Mouse (Mus musculus) MEL (cell line): ENCODE data around the gene Nme7. TPM values are rescaled to one million over a fixed set of nuclear protein-coding genes. Genes with fewer than 3 reads are reported as not detected.

ENCODE experiments used
- DNase-seq: peaks from one replicate; pipeline ENCODE4 v3.0.0; 2011; ENCODE audit warnings: low read depth, low spot score
- H3K27ac ChIP-seq: 2 replicates; pipeline ENCODE4 v1.5.1; 2012; ENCODE audit warnings: low read depth, mild to moderate bottlenecking, control low read depth, low read length, moderate library complexity; ENCODE audit not compliant: control insufficient read depth
- H3K27me3 ChIP-seq, 2 experiments: fragments of 150-350 bp in 1 of 2; sonication (generic) in 1 of 2; 2 replicates each; pipeline ENCODE4 v1.6.1; 2012; ENCODE audit warnings: low read length in 2 of 2, mild to moderate bottlenecking in 2 of 2, improper control_type of control experiment in 1 of 2, moderate library complexity in 1 of 2; ENCODE audit not compliant: insufficient read depth in 2 of 2, control insufficient read depth in 1 of 2
- H3K36me3 ChIP-seq, 2 experiments: 2 replicates each; pipeline ENCODE4 v1.6.1; 2012 to 2014; ENCODE audit warnings: low read length in 2 of 2, improper control_type of control experiment in 1 of 2, inconsistent platforms in 1 of 2, mild to moderate bottlenecking in 1 of 2; ENCODE audit not compliant: insufficient read depth in 2 of 2, control insufficient read depth in 1 of 2
- H3K4me1 ChIP-seq, 2 experiments: fragments of 150-350 bp in 1 of 2; sonication (generic) in 1 of 2; 2 replicates each; pipeline ENCODE4 v1.6.1; 2012; ENCODE audit warnings: low read length in 2 of 2, improper control_type of control experiment in 1 of 2, mild to moderate bottlenecking in 1 of 2; ENCODE audit not compliant: insufficient read depth in 2 of 2, control insufficient read depth in 1 of 2
- H3K4me3 ChIP-seq, 2 experiments: fragments of 150-350 bp in 1 of 2; sonication (generic) in 1 of 2; 2 replicates each; pipeline ENCODE4 v1.5.1; 2012; ENCODE audit warnings: low read depth in 2 of 2, low read length in 2 of 2, mild to moderate bottlenecking in 2 of 2, moderate library complexity in 2 of 2, control low read depth in 1 of 2, improper control_type of control experiment in 1 of 2; ENCODE audit not compliant: control insufficient read depth in 1 of 2, insufficient read depth in 1 of 2
- H3K79me2 ChIP-seq: 2 replicates; pipeline ENCODE4 v1.6.1; 2012; ENCODE audit warnings: mild to moderate bottlenecking, low read length, moderate library complexity; ENCODE audit not compliant: control insufficient read depth, poor library complexity, insufficient read depth
- H3K9ac ChIP-seq: 2 replicates; pipeline ENCODE4 v1.6.1; 2012; ENCODE audit warnings: low read depth, mild to moderate bottlenecking, control low read depth, low read length, moderate library complexity; ENCODE audit not compliant: control insufficient read depth, poor library complexity, severe bottlenecking
- H3K9me3 ChIP-seq: fragments of 150-350 bp; sonication (generic); replicated peaks from 2 replicates; pipeline ENCODE4 v1.6.1; 2012; ENCODE audit warnings: mild to moderate bottlenecking, low read length, improper control_type of control experiment, moderate library complexity; ENCODE audit not compliant: insufficient read depth
- CTCF ChIP-seq, 3 experiments: IDR thresholded peaks in 2 of 3; conservative IDR thresholded peaks in 1 of 3; 2 replicates each; pipeline ENCODE4 v1.5.1; 2011 to 2012; ENCODE audit warnings: low read length in 3 of 3, low read depth in 2 of 3, mild to moderate bottlenecking in 2 of 3, improper control_type of control experiment in 1 of 3, inconsistent platforms in 1 of 3, mixed read lengths in 1 of 3, moderate library complexity in 1 of 3; ENCODE audit not compliant: control insufficient read depth in 1 of 3, insufficient read depth in 1 of 3, poor library complexity in 1 of 3, severe bottlenecking in 1 of 3
- GATA1 ChIP-seq: IDR thresholded peaks from 2 replicates; pipeline ENCODE4 v1.6.1; 2011; ENCODE audit warnings: low read depth, low read length, improper control_type of control experiment
- HCFC1 ChIP-seq: IDR thresholded peaks from 2 replicates; pipeline ENCODE4 v1.6.1; 2012; ENCODE audit warnings: low read depth, mild to moderate bottlenecking, inconsistent platforms, low read length, improper control_type of control experiment, moderate library complexity
- JUND ChIP-seq: IDR thresholded peaks from 2 replicates; pipeline ENCODE4 v1.6.1; 2011; ENCODE audit warnings: low read depth, mild to moderate bottlenecking, improper control_type of control experiment, low read length
- MAFK ChIP-seq: IDR thresholded peaks from 2 replicates; pipeline ENCODE4 v1.6.1; 2011; ENCODE audit warnings: low read depth, mild to moderate bottlenecking, low read length, improper control_type of control experiment, borderline replicate concordance
- MEF2A ChIP-seq: IDR thresholded peaks from 2 replicates; pipeline ENCODE4 v1.6.1; 2014; ENCODE audit warnings: low read depth, mild to moderate bottlenecking, inconsistent platforms, low read length, improper control_type of control experiment; ENCODE audit not compliant: poor library complexity, insufficient replicate concordance, severe bottlenecking; ENCODE audit errors: extremely low read depth
- MXI1 ChIP-seq: IDR thresholded peaks from 2 replicates; pipeline ENCODE4 v1.6.1; 2011; ENCODE audit warnings: mild to moderate bottlenecking, low read depth, low read length, improper control_type of control experiment
- MYC ChIP-seq: IDR thresholded peaks from 2 replicates; pipeline ENCODE4 v1.6.1; 2011; ENCODE audit warnings: low read depth, mild to moderate bottlenecking, low read length, improper control_type of control experiment, moderate library complexity
- POLR2A ChIP-seq, 2 experiments: IDR thresholded peaks; 2 replicates each; pipeline ENCODE4 v1.6.1; 2011 to 2012; ENCODE audit warnings: low read length in 2 of 2, mild to moderate bottlenecking in 2 of 2, control low read depth in 1 of 2, improper control_type of control experiment in 1 of 2, low read depth in 1 of 2, moderate library complexity in 1 of 2; ENCODE audit not compliant: control insufficient read depth in 1 of 2, insufficient read depth in 1 of 2, poor library complexity in 1 of 2
- POLR2AphosphoS5 ChIP-seq: IDR thresholded peaks from 2 replicates; pipeline ENCODE4 v1.6.1; 2012; ENCODE audit warnings: low read depth, borderline replicate concordance, mild to moderate bottlenecking, inconsistent platforms, low read length, moderate library complexity, mixed read lengths
- RAD21 ChIP-seq: IDR thresholded peaks from 2 replicates; pipeline ENCODE4 v1.6.1; 2011; ENCODE audit warnings: mild to moderate bottlenecking, low read depth, low read length, improper control_type of control experiment
- TBP ChIP-seq: IDR thresholded peaks from 2 replicates; pipeline ENCODE4 v1.8.0; 2011; ENCODE audit warnings: low read depth, low read length, improper control_type of control experiment
- TCF12 ChIP-seq: IDR thresholded peaks from 2 replicates; pipeline ENCODE4 v1.6.1; 2014; ENCODE audit warnings: low read depth, mild to moderate bottlenecking, inconsistent platforms, low read length, improper control_type of control experiment, moderate library complexity
- UBTF ChIP-seq: IDR thresholded peaks from 2 replicates; pipeline ENCODE4 v1.6.1; 2012; ENCODE audit warnings: low read depth, mild to moderate bottlenecking, inconsistent platforms, low read length, improper control_type of control experiment, moderate library complexity, borderline replicate concordance; ENCODE audit not compliant: insufficient read depth
- USF1 ChIP-seq: IDR thresholded peaks from 2 replicates; pipeline ENCODE4 v1.6.1; 2014; ENCODE audit warnings: low read depth, mild to moderate bottlenecking, inconsistent platforms, low read length, improper control_type of control experiment, moderate library complexity
- ZNF384 ChIP-seq: IDR thresholded peaks from 2 replicates; pipeline ENCODE4 v1.6.1; 2012; ENCODE audit warnings: low read depth, mild to moderate bottlenecking, inconsistent platforms, low read length, improper control_type of control experiment
- polyA plus RNA-seq, 2 experiments: library from polyadenylated mRNA; stranded (reverse) in 1 of 2; unstranded in 1 of 2; fragments of >175 nt in 1 of 2; fragments of >200 nt in 1 of 2; gene quantifications; 2 replicates each; pipeline versions ENCODE4 v1.2.1 to v1.2.4; 2012; ENCODE audit warnings: low replicate concordance in 2 of 2, low read depth in 1 of 2; ENCODE audit not compliant: insufficient read length in 2 of 2, insufficient read depth in 1 of 2, missing spikeins in 1 of 2
- total RNA-seq: library from RNA; depleted of rRNA; stranded (reverse); fragments of 300-350 nt; gene quantifications from 2 replicates; pipeline ENCODE4 v1.2.3, GENCODE M21; 2012

Gene Nme7
- total and polyA plus RNA-seq, 3 experiments: 23.2 to 27.6 TPM; not detected in 1

- no peak overlapping the region for H3K4me3 ChIP-seq
- H3K27ac ChIP-seq: no peak overlapping the region
- 0 out of 4 replicates have a peak, but pooled peaks cover 0 to 3% of the 10 kb centered on the region in 2 experiments for H3K4me1 ChIP-seq
- no peaks in the 10 kb centered on the region for H3K9me3 ChIP-seq
- DNase-seq: no peak
- H3K36me3 ChIP-seq: no peaks in the 10 kb centered on the region
- TF ChIP-seq POLR2A (IDR thresholded peaks at IDR 0.05; ENCODE audit: control insufficient read depth in 1 of 2, insufficient read depth in 1 of 2, low read depth in 1 of 2, low read length in 2 of 2, poor library complexity in 1 of 2): no peak
- no peak for TF ChIP-seq UBTF
- TF ChIP-seq TCF12: no peak
- TF ChIP-seq ZNF384: no peak
- TF ChIP-seq MYC: no peak
- TF ChIP-seq MXI1: no peak
- TF ChIP-seq USF1: no peak
- H3K9ac ChIP-seq: no peak overlapping the region
- H3K79me2 ChIP-seq: no peaks in the 10 kb centered on the region
- no peaks in the 10 kb centered on the region for H3K27me3 ChIP-seq
Observed at GRCm38 (mm10) chr1:164416692-164417394, 112.9 kb downstream of the Nme7 start.

GRCm38 (mm10) chr1:164417604-164418003 is 113.7 kb downstream of the Nme7 start:
- Histone ChIP-seq H3K9ac (no peak overlapping the region), H3K79me2 (no peaks in the 10 kb centered on the region), H3K36me3 (no peaks in the 10 kb centered on the region), H3K9me3 (no peaks in the 10 kb centered on the region), H3K4me3 (no peak overlapping the region), H3K27ac (no peak overlapping the region), H3K4me1 (0 out of 4 replicates have a peak, but pooled peaks cover 0 to 3% of the 10 kb centered on the region in 2 experiments), H3K27me3 (no peaks in the 10 kb centered on the region)
- no peak for DNase-seq
- TF ChIP-seq GATA1 (no peak), MAFK (no peak), HCFC1 (peak; percentile 57), CTCF (IDR thresholded peaks at IDR 0.05 in 2 of 3, conservative IDR thresholded peaks at IDR 0.05 in 1 of 3; ENCODE audit: control insufficient read depth in 1 of 3, insufficient read depth in 1 of 3, low read depth in 2 of 3, low read length in 3 of 3, poor library complexity in 1 of 3, severe bottlenecking in 1 of 3) (no peak), RAD21 (no peak)

- Histone ChIP-seq H3K4me1 (no peaks in the 10 kb centered on the region), H3K9me3 (no peaks in the 10 kb centered on the region), H3K9ac (no peak overlapping the region), H3K27ac (no peak overlapping the region), H3K36me3 (no peaks in the 10 kb centered on the region), H3K27me3 (no peaks in the 10 kb centered on the region), H3K79me2 (no peaks in the 10 kb centered on the region), H3K4me3 (no peak overlapping the region)
- TF ChIP-seq TBP (no peak), MEF2A (no peak), POLR2AphosphoS5 (no peak), JUND (no peak)
- no peak for DNase-seq
Observed at GRCm38 (mm10) chr1:164418320-164418719, 114.4 kb downstream of the Nme7 start.
